Mouse (Mus musculus): Measurements from ENCODE around the gene Hist1h2ba.

- TF ChIP-seq TAL1 (IDR thresholded peaks at IDR 0.05; ENCODE audit: low read length) (no peak), GATA1 (IDR thresholded peaks at IDR 0.05; ENCODE audit: low read length) (no peak)
Observed at GRCm38 (mm10) chr13:23914376-23915167, 19.4 kb downstream of the Hist1h2ba start, which contains the start of gene Slc17a4.
